Mouse (Mus musculus) liver, embryonic 14.5 days (tissue): ENCODE data around the gene Polr3gl. TPM values are rescaled to one million over a fixed set of nuclear protein-coding genes. Genes with fewer than 3 reads are reported as not detected.
"Not testable (repeated sequence)": the region's sequence is repeated elsewhere in the genome, so short reads cannot be mapped to it uniquely, and the experiment has no call there.

Experiments
- ATAC-seq: fragments of 200-750 bp; cut with Nextera tagmentation; 2 replicates; pipeline ENCODE4 v1.8.0; 2017; ENCODE audit warnings: moderate number of reproducible peaks, mild to moderate bottlenecking, moderate library complexity; ENCODE audit not compliant: insufficient read depth
- DNase-seq, 3 experiments: peaks; one replicate each; pipeline ENCODE4 v3.0.0-alpha.2; 2012 to 2013; ENCODE audit warnings: low read depth in 3 of 3, low spot score in 3 of 3
- H3K27ac ChIP-seq: fragments of 300-500 bp; sonication (generic); 2 replicates; pipeline ENCODE4 v1.5.1; 2014; ENCODE audit warnings: moderate library complexity, mild to moderate bottlenecking, control low read depth, inconsistent platforms
- H3K27me3 ChIP-seq: fragments of 300-500 bp; sonication (generic); 2 replicates; pipeline ENCODE4 v1.6.1; 2014; ENCODE audit warnings: mild to moderate bottlenecking, low read length, moderate library complexity; ENCODE audit not compliant: control insufficient read depth, insufficient read depth
- H3K36me3 ChIP-seq: fragments of 300-500 bp; sonication (generic); replicated peaks from 2 replicates; pipeline ENCODE4 v1.6.1; 2014; ENCODE audit warnings: low read depth; ENCODE audit not compliant: control insufficient read depth, insufficient read depth
- H3K4me1 ChIP-seq, 2 experiments: fragments of 200-500 bp in 1 of 2; fragments of 300-500 bp in 1 of 2; sonication (generic) in 1 of 2; replicated peaks; 2 replicates each; pipeline ENCODE4 v1.6.1; 2012 to 2014; ENCODE audit warnings: antibody characterized with exemption in 1 of 2, inconsistent platforms in 1 of 2, low read length in 1 of 2; ENCODE audit not compliant: control insufficient read depth in 2 of 2, insufficient read depth in 2 of 2
- H3K4me2 ChIP-seq: fragments of 300-500 bp; sonication (generic); 2 replicates; pipeline ENCODE4 v1.6.1; 2014; ENCODE audit warnings: low read depth, mild to moderate bottlenecking, control low read depth, moderate library complexity
- H3K4me3 ChIP-seq, 2 experiments: fragments of 200-500 bp in 1 of 2; fragments of 300-500 bp in 1 of 2; sonication (generic) in 1 of 2; 2 replicates each; pipeline ENCODE4 v1.5.1; 2012 to 2014; ENCODE audit warnings: low read depth in 2 of 2, low read length in 2 of 2, mild to moderate bottlenecking in 2 of 2, control low read depth in 1 of 2, inconsistent platforms in 1 of 2, moderate library complexity in 1 of 2; ENCODE audit not compliant: insufficient read depth in 1 of 2
- H3K9ac ChIP-seq: fragments of 300-500 bp; sonication (generic); replicated peaks from 2 replicates; pipeline ENCODE4 v1.6.1; 2014; ENCODE audit warnings: mild to moderate bottlenecking, control low read depth, moderate library complexity
- H3K9me3 ChIP-seq: fragments of 300-500 bp; sonication (generic); 2 replicates; pipeline ENCODE4 v1.6.1; 2016; ENCODE audit warnings: low read length, mixed read lengths; ENCODE audit not compliant: control insufficient read depth
- CTCF ChIP-seq: IDR thresholded peaks from 2 replicates; pipeline ENCODE4 v1.5.1; 2016; ENCODE audit warnings: antibody characterized with exemption, low read depth, control low read depth
- EP300 ChIP-seq: IDR thresholded peaks from 2 replicates; pipeline ENCODE4 v1.6.1; 2016; ENCODE audit warnings: antibody characterized with exemption, low read depth
- WGBS: fragments of 180-500 bp; shearing (Covaris S2); extraction: QIAGEN DNeasy Blood & Tissue Kit; methylation state at CpG from one replicate; pipeline ENCODE4 v1.1.7; 2014; ENCODE audit not compliant: insufficient replicate concordance; 5-methylcytosine and 5-hydroxymethylcytosine counted together
- polyA plus RNA-seq, 2 experiments: library from polyadenylated mRNA; depleted of rRNA in 1 of 2; stranded (reverse) in 1 of 2; unstranded in 1 of 2; fragments of >200 nt; fragmentation: Nextera tagmentation in 1 of 2; extraction: Ambion mirVana in 1 of 2; gene quantifications; 2 replicates each; pipeline versions ENCODE4 v1.2.1 to v1.2.3; 2012 to 2014

Gene Polr3gl
- polyA plus RNA-seq, 2 experiments, result 3.0 to 11.8 TPM

GRCm38 (mm10) chr3:96623201-96623600 is 29.2 kb upstream of the Polr3gl start:
- Histone ChIP-seq H3K4me1 (no peaks in the 10 kb centered on the region), H3K9ac (no peak overlapping the region), H3K4me2 (no peak overlapping the region), H3K9me3 (no peaks in the 10 kb centered on the region), H3K27me3 (no peaks in the 10 kb centered on the region), H3K27ac (no peak overlapping the region), H3K4me3 (no peak overlapping the region), H3K36me3 (no peaks in the 10 kb centered on the region; the same call in 1 of the 2 replicates)
- no peak for TF ChIP-seq EP300
- no peak for TF ChIP-seq CTCF
- WGBS, result 78% methylated on average over 4 of the region's 4 CpGs
- ATAC-seq (no peak), DNase-seq (no peak)

- no peak for TF ChIP-seq CTCF
- TF ChIP-seq EP300, result no peak
- H3K27me3 ChIP-seq, result no peaks in the 10 kb centered on the region
- no peaks in the 10 kb centered on the region for H3K9me3 ChIP-seq
- ATAC-seq, result no peak
- H3K4me2 ChIP-seq, result no peak overlapping the region
- no peak for DNase-seq
- no peaks in the 10 kb centered on the region for H3K36me3 ChIP-seq
- 78% methylated on average over 3 of the region's 3 CpGs for WGBS
- no peaks in the 10 kb centered on the region for H3K4me1 ChIP-seq
- H3K27ac ChIP-seq, result no peak overlapping the region
- no peak overlapping the region for H3K4me3 ChIP-seq
- H3K9ac ChIP-seq, result no peak overlapping the region
These were observed 24.0 kb upstream of the Polr3gl start for GRCm38 (mm10) chr3:96617941-96618340.

- Histone ChIP-seq H3K4me1 (no peaks in the 10 kb centered on the region), H3K27ac (no peak overlapping the region), H3K27me3 (peaks cover 11% of the 10 kb centered on the region), H3K36me3 (no peaks in the 10 kb centered on the region), H3K9me3 (no peaks in the 10 kb centered on the region), H3K9ac (no peak overlapping the region), H3K4me2 (no peak overlapping the region), H3K4me3 (no peak overlapping the region)
- TF ChIP-seq CTCF (no peak), EP300 (no peak)
- 64% methylated on average over 4 of the region's 4 CpGs for WGBS
- DNase-seq, result no peak
- no peak for ATAC-seq
These were observed 12.6 kb upstream of the Polr3gl start for GRCm38 (mm10) chr3:96606618-96607017.

GRCm38 (mm10) chr3:96606007-96606406 is 12.0 kb upstream of the Polr3gl start:
- not testable (repeated sequence) for ATAC-seq, H3K9me3 ChIP-seq, H3K4me1 ChIP-seq, H3K36me3 ChIP-seq, H3K27ac ChIP-seq, H3K4me2 ChIP-seq, H3K9ac ChIP-seq, H3K4me3 ChIP-seq, DNase-seq
- 67% methylated on average over 4 of the region's 4 CpGs for WGBS
- peaks cover 17% of the 10 kb centered on the region for H3K27me3 ChIP-seq

- Histone ChIP-seq H3K4me3 (no peak overlapping the region), H3K27ac (no peak overlapping the region), H3K4me1 (no peaks in the 10 kb centered on the region), H3K36me3 (no peaks in the 10 kb centered on the region), H3K27me3 (peaks cover 42% of the 10 kb centered on the region), H3K9ac (no peak overlapping the region), H3K9me3 (no peaks in the 10 kb centered on the region), H3K4me2 (no peak overlapping the region)
- ATAC-seq, result no peak
- TF ChIP-seq EP300 (no peak), CTCF (no peak)
- WGBS, result 66% methylated on average over 5 of the region's 5 CpGs
- no peak for DNase-seq
These were observed 9.3 kb upstream of the Polr3gl start for GRCm38 (mm10) chr3:96603311-96603710.
